Mouse (Mus musculus): ENCODE results near the gene Abcb9. TPM values are rescaled to one million over a fixed set of nuclear protein-coding genes. Genes with fewer than 3 reads are reported as not detected.

Abcb9 gene
- polyA plus RNA-seq, 1 experiment from 2014 or later, result 1.3 TPM

DNA sequence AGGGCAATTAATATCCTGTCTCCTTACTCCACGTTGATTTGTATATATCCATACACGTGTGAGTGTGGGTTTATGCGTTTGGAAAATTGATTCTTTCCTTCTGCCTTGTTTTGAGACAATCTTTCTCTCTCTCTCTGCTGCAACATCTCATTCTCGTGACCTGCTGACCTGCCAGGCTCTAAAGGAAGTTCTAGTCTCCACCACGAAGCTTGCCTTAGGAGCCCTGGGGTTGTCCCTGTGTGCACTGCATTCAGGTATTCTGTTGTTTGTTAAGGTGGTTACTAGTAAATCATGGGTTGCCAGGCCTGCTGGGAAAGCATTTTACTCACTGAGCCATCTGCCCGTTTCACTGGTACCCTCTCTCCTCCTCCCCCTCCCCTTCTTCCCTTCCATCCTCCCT lies 59.3 kb downstream of the Abcb9 start:
- Histone ChIP-seq H3K9me3 (no peaks in the 10 kb centered on the region), H3K4me2 (replicated peaks) (no peak overlapping the region), H3K4me3 (no peak overlapping the region), H3K27me3 (no peaks in the 10 kb centered on the region), H3K27ac (no peak overlapping the region), H3K36me3 (no peaks in the 10 kb centered on the region), H3K9ac (no peak overlapping the region), H3K4me1 (no peaks in the 10 kb centered on the region; the same call in 1 of the 2 replicates)
- whole genome bisulfite sequencing, result 25% methylated on average over 6 of the region's 6 CpGs
- no peak for ATAC-seq (ENCODE audit: insufficient number of reproducible peaks, insufficient read depth, low FRiP score, low TSS enrichment)

DNA sequence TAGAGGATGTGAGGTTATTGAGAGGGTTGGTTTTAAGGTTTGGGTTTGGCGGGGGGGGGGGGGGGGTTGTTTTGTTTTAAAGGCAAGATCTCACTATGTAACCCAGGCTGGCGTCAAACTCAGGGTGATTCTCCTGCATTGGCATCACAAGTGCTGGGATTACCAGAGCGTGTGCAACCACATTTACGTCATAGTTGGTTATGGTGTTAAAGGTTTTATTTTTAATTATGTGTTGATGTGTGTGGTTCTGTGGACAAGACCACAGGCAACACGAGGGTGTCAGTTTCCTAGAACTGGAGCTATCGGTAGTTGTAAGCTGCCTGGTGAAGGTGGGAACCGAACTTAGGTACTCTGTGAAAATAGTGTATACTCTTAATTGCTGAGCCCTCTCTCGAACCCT lies 59.8 kb downstream of the Abcb9 start:
- WGBS, result 77% methylated on average over 8 of the region's 8 CpGs
- Histone ChIP-seq H3K4me2 (replicated peaks) (no peak overlapping the region), H3K4me3 (no peak overlapping the region), H3K9ac (no peak overlapping the region), H3K36me3 (no peaks in the 10 kb centered on the region), H3K4me1 (peaks cover 3% of the 10 kb centered on the region; the same call in 1 of the 2 replicates), H3K9me3 (no peaks in the 10 kb centered on the region), H3K27ac (no peak overlapping the region), H3K27me3 (no peaks in the 10 kb centered on the region)
- no peak for ATAC-seq (ENCODE audit: insufficient number of reproducible peaks, insufficient read depth, low FRiP score, low TSS enrichment)

DNA sequence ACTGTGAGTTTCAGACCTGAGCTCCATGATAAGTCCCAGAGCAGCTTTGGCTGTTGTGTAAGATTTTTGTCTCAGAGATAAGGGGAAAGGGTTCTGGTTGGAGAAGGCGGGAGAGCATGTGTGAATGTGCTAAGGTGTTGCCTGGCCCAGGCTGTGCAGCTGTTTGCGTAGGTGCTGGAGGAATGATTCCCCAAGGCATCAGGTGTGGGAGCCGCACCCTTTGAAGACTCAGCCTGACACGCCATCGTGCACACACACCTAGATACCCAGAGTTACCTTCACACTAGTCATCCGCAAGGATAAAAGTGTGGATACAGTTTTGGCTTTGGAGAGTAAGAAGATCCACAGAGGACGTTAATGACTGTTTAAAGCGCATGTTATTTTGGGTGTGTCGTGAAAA lies 60.2 kb downstream of the Abcb9 start:
- H3K27me3 ChIP-seq, result no peaks in the 10 kb centered on the region
- ATAC-seq (ENCODE audit: insufficient number of reproducible peaks, insufficient read depth, low FRiP score, low TSS enrichment), result no peak
- WGBS, result 85% methylated on average over 9 of the region's 9 CpGs
- no peak overlapping the region for H3K4me3 ChIP-seq
- no peaks in the 10 kb centered on the region for H3K36me3 ChIP-seq
- no peak overlapping the region for H3K27ac ChIP-seq
- peaks cover 6% of the 10 kb centered on the region for H3K4me1 ChIP-seq
- H3K9ac ChIP-seq, result no peak overlapping the region
- no peaks in the 10 kb centered on the region for H3K9me3 ChIP-seq
- H3K4me2 ChIP-seq (replicated peaks), result no peak overlapping the region

DNA sequence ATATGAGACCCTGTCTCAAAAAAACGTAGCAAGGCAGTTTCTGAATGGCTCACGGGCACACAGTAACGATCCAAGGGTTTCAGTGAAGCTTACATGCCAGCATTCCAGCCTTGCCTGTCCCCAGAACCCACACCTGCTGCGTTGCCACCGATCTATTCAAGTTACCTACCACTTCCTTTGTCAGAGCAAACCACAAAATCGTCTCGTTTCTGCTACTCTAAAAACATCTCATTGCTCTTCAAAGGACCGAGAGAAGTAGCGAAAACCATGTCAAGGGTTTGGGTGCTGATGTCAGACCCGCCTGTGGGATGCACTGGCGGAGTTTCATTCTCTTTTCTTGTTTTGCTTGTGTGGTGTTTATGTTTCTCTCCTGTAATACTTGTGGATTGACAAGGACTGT lies 61.1 kb downstream of the Abcb9 start:
- Histone ChIP-seq H3K27me3 (no peaks in the 10 kb centered on the region), H3K4me3 (no peak overlapping the region), H3K4me2 (replicated peaks) (no peak overlapping the region), H3K27ac (no peak overlapping the region), H3K9ac (no peak overlapping the region), H3K36me3 (no peaks in the 10 kb centered on the region), H3K9me3 (no peaks in the 10 kb centered on the region), H3K4me1 (peaks cover 16% of the 10 kb centered on the region)
- ATAC-seq (ENCODE audit: insufficient number of reproducible peaks, insufficient read depth, low FRiP score, low TSS enrichment), result no peak
- 69% methylated on average over 11 of the region's 11 CpGs for WGBS

DNA sequence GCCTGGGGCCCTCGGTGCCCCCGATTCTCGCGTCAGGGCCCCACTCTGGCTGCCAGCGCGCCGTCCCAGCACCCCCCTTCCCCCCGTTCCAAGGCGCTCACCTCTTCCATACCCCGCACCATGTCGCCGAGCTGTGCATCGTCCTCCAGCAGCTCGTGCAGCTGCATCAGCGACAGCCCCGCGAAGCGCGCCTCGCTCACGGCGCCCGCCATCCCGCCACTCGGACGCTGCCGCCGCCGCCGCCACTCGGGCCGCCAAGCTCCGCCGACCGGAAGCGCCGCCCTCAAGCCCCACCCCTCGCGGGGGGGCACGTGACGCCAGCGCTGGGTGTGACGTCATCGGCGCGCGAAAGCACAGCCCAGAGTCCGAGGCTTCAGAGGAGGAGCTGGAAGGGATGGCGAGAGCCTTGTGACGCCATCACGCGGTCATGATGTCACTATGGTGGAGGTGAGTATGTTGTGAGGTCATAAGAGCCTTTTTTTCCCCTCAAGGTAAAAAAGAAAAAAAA lies 63.5 kb downstream of the Abcb9 start, which contains the start of gene Vps37b:
Gene Vps37b, minus strand, starts transcription at position 270 of the 508 bp plus-strand sequence.
- H3K4me3 ChIP-seq, result peak within 1 kb of the TSS; percentile 81
- no peaks in the 10 kb centered on the region for H3K9me3 ChIP-seq
- H3K9ac ChIP-seq, result peak within 1 kb of the TSS; percentile 92
- peaks cover 26% of the 10 kb centered on the region for H3K4me1 ChIP-seq
- H3K27me3 ChIP-seq, result no peaks in the 10 kb centered on the region
- H3K36me3 ChIP-seq, result peaks cover 7% of the 10 kb centered on the region; the same call in 1 of the 2 replicates
- WGBS, result under 1% methylated on average over 52 of the region's 52 CpGs
- H3K4me2 ChIP-seq (replicated peaks), result peak within 1 kb of the TSS; percentile 83
- peak; percentile 66; the same call in 1 of the 2 replicates for ATAC-seq (ENCODE audit: insufficient number of reproducible peaks, insufficient read depth, low FRiP score, low TSS enrichment)
- peak within 1 kb of the TSS; percentile 93 for H3K27ac ChIP-seq

DNA sequence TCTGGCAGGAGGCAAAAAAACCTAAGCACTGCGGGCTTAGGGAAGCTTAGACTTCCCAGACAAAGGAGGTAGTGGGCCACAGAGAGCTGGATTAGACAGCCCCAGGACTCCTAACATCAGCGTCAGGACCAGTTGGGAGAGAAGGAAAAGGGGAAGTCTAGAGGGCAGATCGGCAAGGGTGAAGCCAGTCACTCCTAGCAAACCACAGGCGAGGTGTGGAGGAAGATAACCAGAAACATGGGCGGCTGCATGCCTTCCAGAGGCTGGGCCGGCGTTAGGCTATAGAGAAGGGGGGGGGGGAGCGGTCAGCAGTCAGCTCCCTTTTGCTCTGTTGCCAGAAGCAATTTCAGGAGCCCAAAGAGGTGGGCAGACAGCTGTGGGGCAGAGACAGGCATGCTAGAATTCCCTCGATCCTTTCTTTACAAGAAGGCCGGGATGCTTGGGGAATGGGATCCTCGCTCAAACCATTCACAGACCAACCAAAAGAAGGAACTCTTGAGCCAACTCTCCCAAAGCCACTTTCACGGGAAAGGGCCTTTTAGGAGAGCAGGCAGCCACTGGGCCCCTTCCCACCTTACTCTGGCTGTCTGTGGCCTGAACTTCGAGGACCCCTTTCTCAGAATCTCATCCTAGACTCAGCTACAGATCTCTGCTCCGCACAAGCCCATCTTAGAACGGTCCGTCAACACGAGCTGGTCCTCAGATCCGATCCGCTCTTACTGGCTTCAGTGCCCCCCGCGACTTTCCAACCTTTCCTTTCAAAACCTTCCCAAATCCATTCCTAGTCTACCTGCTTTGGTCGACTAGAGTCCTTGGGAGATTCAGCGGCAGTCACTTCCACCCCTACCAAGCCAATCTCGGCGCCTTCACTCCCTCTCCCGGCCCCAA lies 64.3 kb downstream of the Abcb9 start:
- WGBS, result under 1% methylated on average over 25 of the region's 26 CpGs
- Histone ChIP-seq H3K4me1 (peaks cover 26% of the 10 kb centered on the region), H3K27ac (peak overlapping the region; percentile 93), H3K4me2 (replicated peaks) (peak overlapping the region; percentile 83), H3K9me3 (no peaks in the 10 kb centered on the region), H3K9ac (peak overlapping the region; percentile 92), H3K36me3 (peaks cover 7% of the 10 kb centered on the region; the same call in 1 of the 2 replicates), H3K27me3 (no peaks in the 10 kb centered on the region), H3K4me3 (peak overlapping the region; percentile 81)
- ATAC-seq (ENCODE audit: insufficient number of reproducible peaks, insufficient read depth, low FRiP score, low TSS enrichment), result peak; percentile 24; the same call in 1 of the 2 replicates

DNA sequence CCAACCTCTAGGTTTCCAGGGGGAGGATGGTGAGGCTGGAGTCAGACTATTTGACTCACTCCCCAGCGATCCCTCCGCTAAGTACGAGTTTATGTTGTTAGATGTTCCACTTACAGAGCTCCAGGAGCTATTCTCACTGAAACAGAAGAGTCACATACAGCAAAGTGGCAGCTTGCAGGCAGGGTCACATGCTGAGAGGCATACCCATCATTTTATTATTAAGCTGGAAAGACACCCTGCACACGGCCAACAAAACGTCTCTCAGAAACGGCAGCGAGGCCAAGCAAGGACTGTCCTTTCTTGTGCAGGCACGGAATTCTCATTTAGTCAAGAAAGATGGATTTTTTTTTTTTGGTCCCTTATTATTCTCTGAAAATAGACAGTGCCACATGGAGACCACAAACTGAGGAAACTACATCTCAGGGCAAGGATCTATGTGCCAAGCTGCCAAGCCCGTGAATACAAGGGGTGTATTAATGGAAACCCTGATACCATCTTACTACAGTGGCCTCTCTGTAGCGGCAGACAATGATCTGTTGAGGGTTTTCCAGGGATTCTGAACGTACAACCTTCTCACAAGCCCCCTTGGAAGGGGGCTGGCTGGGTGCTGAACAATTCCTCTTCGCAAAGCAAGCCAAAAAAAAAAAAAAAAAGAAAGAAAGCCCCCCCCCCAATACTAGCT lies 65.1 kb downstream of the Abcb9 start:
- ATAC-seq (ENCODE audit: insufficient number of reproducible peaks, insufficient read depth, low FRiP score, low TSS enrichment), result no peak
- Histone ChIP-seq H3K9ac (peak overlapping the region; percentile 92), H3K4me3 (peak overlapping the region; percentile 81), H3K4me2 (replicated peaks) (peak overlapping the region; percentile 83), H3K9me3 (no peaks in the 10 kb centered on the region), H3K27ac (peak overlapping the region; percentile 57), H3K27me3 (no peaks in the 10 kb centered on the region), H3K36me3 (peaks cover 7% of the 10 kb centered on the region; the same call in 1 of the 2 replicates), H3K4me1 (peaks cover 26% of the 10 kb centered on the region)
- 41% methylated on average over 12 of the region's 12 CpGs for WGBS

DNA sequence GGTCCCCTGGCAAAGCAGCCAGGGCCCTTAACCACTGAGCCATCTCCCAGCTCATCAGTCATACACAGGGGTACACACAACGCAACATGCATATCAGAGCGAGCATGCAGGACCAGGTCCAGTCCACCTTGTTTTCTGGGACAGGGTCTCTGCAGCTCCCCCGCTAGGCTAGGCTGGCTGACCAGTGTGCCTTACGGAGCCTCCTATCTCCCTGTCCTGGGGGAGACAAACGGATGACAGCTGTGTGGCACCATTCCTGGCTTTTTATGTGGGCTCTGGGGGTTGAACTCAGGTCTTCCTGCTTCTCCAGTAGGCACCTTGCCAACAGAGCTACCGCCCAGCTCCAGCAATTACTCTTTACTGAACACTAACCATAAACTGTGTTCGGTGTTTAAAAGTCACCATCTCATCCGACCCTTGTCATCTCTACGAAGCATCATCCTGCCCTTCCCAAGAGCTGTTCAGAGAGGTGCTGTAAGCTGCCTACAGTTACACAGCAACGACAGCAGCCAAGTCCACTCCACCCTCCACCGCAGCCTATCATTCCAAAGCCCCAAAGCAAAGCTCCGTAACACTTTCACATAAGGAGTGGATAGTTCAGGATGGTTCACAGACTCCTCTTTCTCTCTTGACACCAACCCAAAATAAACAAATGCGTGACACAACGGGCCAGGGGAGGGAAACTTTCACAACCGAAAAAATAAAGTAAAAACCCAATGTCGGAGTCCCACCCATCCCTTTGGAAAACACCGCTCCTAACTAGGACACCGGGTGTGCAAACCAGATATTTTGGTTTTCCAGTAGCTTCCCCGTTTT lies 66.2 kb downstream of the Abcb9 start:
- Histone ChIP-seq H3K27me3 (no peaks in the 10 kb centered on the region), H3K4me1 (peaks cover 26% of the 10 kb centered on the region), H3K4me3 (no peak overlapping the region), H3K9me3 (no peaks in the 10 kb centered on the region), H3K9ac (no peak overlapping the region), H3K4me2 (replicated peaks) (peak overlapping the region; percentile 83), H3K27ac (no peak overlapping the region), H3K36me3 (peaks cover 7% of the 10 kb centered on the region; the same call in 1 of the 2 replicates)
- WGBS, result 89% methylated on average over 19 of the region's 19 CpGs
- no peak for ATAC-seq (ENCODE audit: insufficient number of reproducible peaks, insufficient read depth, low FRiP score, low TSS enrichment)

DNA sequence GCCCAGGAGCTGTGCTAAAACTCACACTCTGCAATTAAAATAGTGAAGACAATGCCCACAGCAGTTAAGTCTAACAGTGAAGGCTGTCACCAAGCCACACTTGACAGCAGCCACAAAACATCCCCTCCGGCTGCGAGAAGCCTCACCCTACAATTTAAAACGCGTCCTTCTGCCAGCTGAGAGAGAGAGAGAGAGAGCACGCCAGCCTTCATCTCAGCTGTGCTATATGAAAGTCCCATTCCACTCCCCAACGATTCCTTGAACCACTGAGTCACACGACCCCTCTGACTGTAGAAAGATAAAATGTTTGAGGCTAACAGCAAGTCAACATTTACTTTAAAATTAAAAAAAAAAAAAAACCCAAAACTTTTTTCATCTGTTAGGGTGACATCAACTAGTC lies 66.9 kb downstream of the Abcb9 start:
- WGBS, result 77% methylated on average over 7 of the region's 7 CpGs
- H3K4me3 ChIP-seq, result no peak overlapping the region
- H3K27ac ChIP-seq, result no peak overlapping the region
- no peaks in the 10 kb centered on the region for H3K27me3 ChIP-seq
- no peaks in the 10 kb centered on the region for H3K9me3 ChIP-seq
- no peak overlapping the region for H3K4me2 ChIP-seq (replicated peaks)
- H3K9ac ChIP-seq, result no peak overlapping the region
- peaks cover 7% of the 10 kb centered on the region; the same call in 1 of the 2 replicates for H3K36me3 ChIP-seq
- ATAC-seq (ENCODE audit: insufficient number of reproducible peaks, insufficient read depth, low FRiP score, low TSS enrichment), result no peak
- peaks cover 26% of the 10 kb centered on the region for H3K4me1 ChIP-seq

DNA sequence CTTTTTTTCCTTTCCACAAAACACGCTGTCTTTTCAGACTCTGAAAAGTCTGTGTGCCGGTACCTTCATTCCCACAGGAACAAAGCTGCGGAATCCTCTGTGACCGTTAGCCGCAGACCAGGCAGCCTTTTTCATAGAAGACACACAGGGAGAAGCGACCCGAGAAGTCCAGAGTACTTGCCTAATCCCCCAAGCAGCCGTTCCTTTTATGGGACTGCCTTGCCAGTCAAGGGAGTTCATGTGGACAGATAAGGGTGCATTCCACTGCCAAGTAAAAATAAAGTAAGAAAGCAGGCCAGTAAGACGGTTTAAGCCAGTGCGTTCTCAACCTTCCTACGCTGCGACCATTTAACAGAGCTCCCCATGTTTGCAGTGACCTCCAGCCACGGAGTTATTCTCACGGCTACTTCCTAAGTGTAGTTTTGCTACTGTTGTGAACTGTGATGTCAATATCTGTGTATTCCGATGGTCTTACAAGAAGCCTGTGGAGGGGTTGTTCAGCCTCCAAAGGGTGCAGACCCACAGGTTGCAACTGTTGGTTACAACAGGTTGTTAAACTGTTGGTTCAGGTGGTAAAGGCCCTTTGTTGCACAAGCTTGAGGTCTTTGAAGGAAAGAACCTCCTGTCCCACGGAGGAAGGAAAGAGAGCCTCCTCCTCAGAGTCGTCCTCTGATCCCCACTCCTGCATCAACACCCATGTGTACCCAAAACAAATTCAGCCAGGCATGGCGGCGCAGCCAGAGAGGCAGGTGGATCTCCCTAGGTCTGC lies 67.7 kb downstream of the Abcb9 start:
- no peak overlapping the region for H3K9ac ChIP-seq
- no peaks in the 10 kb centered on the region for H3K27me3 ChIP-seq
- H3K9me3 ChIP-seq, result no peaks in the 10 kb centered on the region
- no peak overlapping the region for H3K4me3 ChIP-seq
- H3K4me1 ChIP-seq, result peaks cover 26% of the 10 kb centered on the region
- peaks cover 7% of the 10 kb centered on the region; the same call in 1 of the 2 replicates for H3K36me3 ChIP-seq
- H3K27ac ChIP-seq, result no peak overlapping the region
- H3K4me2 ChIP-seq (replicated peaks), result no peak overlapping the region
- WGBS, result 79% methylated on average over 19 of the region's 19 CpGs
- ATAC-seq (ENCODE audit: insufficient number of reproducible peaks, insufficient read depth, low FRiP score, low TSS enrichment), result no peak
